Mouse (Mus musculus): ENCODE results near the gene Fancl.
A peak's percentile ranks its signal among the peaks of the same experiment; 100 is the strongest.

- TF ChIP-seq EP300 (IDR thresholded peaks at IDR 0.05) (no peak), CTCF (IDR thresholded peaks at IDR 0.05) (peak; percentile 72)
Observed at GRCm38 (mm10) chr11:26387087-26387611, 1.2 kb downstream of the Fancl start.

All from lung, postnatal 0 days (tissue).